Mouse (Mus musculus): ENCODE data around the gene Tnfaip8l3. TPM values are rescaled to one million over a fixed set of nuclear protein-coding genes. Genes with fewer than 3 reads are reported as not detected.
"Not testable (repeated sequence)": the region's sequence is repeated elsewhere in the genome, so short reads cannot be mapped to it uniquely, and the experiment has no call there.

Gene Tnfaip8l3
- polyA plus RNA-seq, 1 experiment from 2014 or later: 0.05 TPM

DNA sequence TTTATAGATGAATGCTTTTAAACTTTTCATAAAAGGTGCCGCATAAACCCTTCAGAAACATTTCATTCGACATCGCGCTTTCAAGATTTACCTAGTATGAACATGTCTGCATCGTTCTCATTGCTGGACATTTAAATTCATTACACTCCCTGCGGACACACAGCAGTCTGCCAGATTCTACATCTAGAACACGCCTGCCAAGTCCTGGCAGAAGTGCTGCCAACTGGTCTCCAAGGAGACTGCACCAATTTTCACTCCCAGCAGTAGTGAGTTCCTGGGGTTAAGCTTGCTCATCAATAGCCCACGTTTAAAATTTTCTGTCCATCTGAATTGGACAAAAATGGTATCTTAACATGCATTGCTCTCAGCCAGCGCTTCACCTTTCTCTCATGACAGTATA is 30.5 kb downstream of the Tnfaip8l3 start:
- 73% methylated on average over 9 of the region's 9 CpGs for WGBS
- H3K4me2 ChIP-seq (ENCODE audit: low read depth): no peak overlapping the region
- H3K9ac ChIP-seq (ENCODE audit: low read length): no peak overlapping the region
- no peaks in the 10 kb centered on the region for H3K27me3 ChIP-seq (ENCODE audit: control insufficient read depth, insufficient read depth, low read length)
- DNase-seq (ENCODE audit: low spot score): no peak
- no peak overlapping the region for H3K27ac ChIP-seq (ENCODE audit: low read depth, low read length)
- no peaks in the 10 kb centered on the region for H3K9me3 ChIP-seq (ENCODE audit: control insufficient read depth, low read length)
- no peak for ATAC-seq (ENCODE audit: insufficient read depth, low FRiP score, low TSS enrichment)
- no peaks in the 10 kb centered on the region for H3K4me1 ChIP-seq (ENCODE audit: control insufficient read depth, insufficient read depth, low read length)
- H3K36me3 ChIP-seq (ENCODE audit: control insufficient read depth, insufficient read depth, low read length): no peaks in the 10 kb centered on the region
- no peak overlapping the region for H3K4me3 ChIP-seq (ENCODE audit: low read depth, low read length)

DNA sequence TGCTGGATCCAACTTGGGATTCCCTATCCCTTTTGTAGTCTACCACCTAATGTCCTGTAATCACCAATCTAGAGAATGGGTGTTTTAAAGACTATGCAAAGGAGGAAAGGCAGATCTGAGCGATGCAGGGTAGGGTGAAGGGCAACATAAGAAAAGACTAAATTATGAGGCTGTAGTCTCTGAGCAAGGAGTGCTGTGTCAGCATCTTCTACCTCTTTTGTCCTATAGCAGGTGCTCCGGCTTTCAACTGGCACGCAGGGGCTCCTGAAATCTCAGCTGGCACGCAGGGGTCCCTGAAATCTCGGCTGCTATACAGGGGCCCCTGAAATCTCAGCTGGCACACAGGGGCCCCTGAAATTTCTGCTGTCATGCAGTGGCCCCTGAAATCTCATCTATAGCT is 33.5 kb downstream of the Tnfaip8l3 start:
- H3K36me3 ChIP-seq (ENCODE audit: control insufficient read depth, insufficient read depth, low read length): no peaks in the 10 kb centered on the region
- H3K27ac ChIP-seq (ENCODE audit: low read depth, low read length): no peak overlapping the region
- no peak overlapping the region for H3K4me2 ChIP-seq (ENCODE audit: low read depth)
- H3K9ac ChIP-seq (ENCODE audit: low read length): no peak overlapping the region
- no peaks in the 10 kb centered on the region for H3K27me3 ChIP-seq (ENCODE audit: control insufficient read depth, insufficient read depth, low read length)
- H3K4me3 ChIP-seq (ENCODE audit: low read depth, low read length): no peak overlapping the region
- H3K4me1 ChIP-seq (ENCODE audit: control insufficient read depth, insufficient read depth, low read length): no peaks in the 10 kb centered on the region
- no peak for DNase-seq (ENCODE audit: low spot score)
- no peaks in the 10 kb centered on the region for H3K9me3 ChIP-seq (ENCODE audit: control insufficient read depth, low read length)
- ATAC-seq (ENCODE audit: insufficient read depth, low FRiP score, low TSS enrichment): no peak
- 88% methylated on average over 5 of the region's 5 CpGs for WGBS

DNA sequence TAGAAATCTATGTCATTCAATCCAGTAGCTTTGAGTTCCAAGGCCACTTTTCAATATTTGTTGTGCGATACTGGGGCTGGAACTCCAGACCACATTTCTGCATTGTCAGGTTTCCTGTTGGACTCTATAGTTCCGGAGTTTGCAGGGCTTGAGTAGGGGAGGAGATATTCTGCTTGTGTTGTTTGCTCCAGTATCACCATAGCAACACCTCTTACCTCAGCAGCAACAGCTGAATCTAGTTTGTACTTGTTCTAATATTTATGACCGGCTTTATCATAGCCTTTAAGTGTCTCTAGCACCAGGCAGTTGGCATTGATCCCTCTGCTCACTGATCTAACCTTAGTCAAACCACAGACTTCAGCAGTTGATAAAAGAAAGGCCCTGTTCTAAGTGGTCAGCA is 45.4 kb downstream of the Tnfaip8l3 start:
- no peak overlapping the region for H3K9ac ChIP-seq (ENCODE audit: low read length)
- ATAC-seq (ENCODE audit: insufficient read depth, low FRiP score, low TSS enrichment): no peak
- no peaks in the 10 kb centered on the region for H3K9me3 ChIP-seq (ENCODE audit: control insufficient read depth, low read length)

DNA sequence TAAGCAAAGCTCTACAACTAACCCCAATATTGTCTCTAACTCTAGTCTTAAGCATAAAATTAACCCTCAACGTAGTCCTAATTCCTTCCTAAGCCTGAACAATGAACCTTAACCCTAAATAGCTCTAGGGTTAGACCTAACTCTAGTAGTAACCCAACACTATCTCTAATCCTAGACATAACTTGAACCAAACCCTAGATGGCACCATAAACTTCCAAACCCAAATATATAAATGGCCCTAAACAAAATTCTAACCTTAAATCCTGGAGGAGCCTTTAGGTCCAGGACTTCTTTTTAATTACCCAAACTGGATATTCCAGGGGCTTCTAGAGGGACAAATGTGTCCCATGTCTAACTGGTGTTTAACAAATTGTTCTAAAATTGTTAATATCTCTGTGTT is 73.7 kb downstream of the Tnfaip8l3 start:
- H3K36me3 ChIP-seq (ENCODE audit: control insufficient read depth, insufficient read depth, low read length): no peaks in the 10 kb centered on the region
- H3K27ac ChIP-seq (ENCODE audit: low read depth, low read length): no peak overlapping the region
- DNase-seq (ENCODE audit: low spot score): no peak
- 66% methylated on average over 1 of the region's 1 CpGs for WGBS
- H3K27me3 ChIP-seq (ENCODE audit: control insufficient read depth, insufficient read depth, low read length): no peaks in the 10 kb centered on the region
- H3K9me3 ChIP-seq (ENCODE audit: control insufficient read depth, low read length): no peaks in the 10 kb centered on the region
- H3K4me1 ChIP-seq (ENCODE audit: control insufficient read depth, insufficient read depth, low read length): no peaks in the 10 kb centered on the region
- ATAC-seq (ENCODE audit: insufficient read depth, low FRiP score, low TSS enrichment): no peak
- no peak overlapping the region for H3K4me3 ChIP-seq (ENCODE audit: low read depth, low read length)
- H3K4me2 ChIP-seq (ENCODE audit: low read depth): no peak overlapping the region
- no peak overlapping the region for H3K9ac ChIP-seq (ENCODE audit: low read length)

More for the DNA sequence above, 45.4 kb downstream of the Tnfaip8l3 start:
- Histone ChIP-seq H3K27ac (ENCODE audit: low read depth, low read length) (no peak overlapping the region), H3K4me2 (ENCODE audit: low read depth) (no peak overlapping the region), H3K4me3 (ENCODE audit: low read depth, low read length) (no peak overlapping the region), H3K27me3 (ENCODE audit: control insufficient read depth, insufficient read depth, low read length) (no peaks in the 10 kb centered on the region), H3K36me3 (ENCODE audit: control insufficient read depth, insufficient read depth, low read length) (no peaks in the 10 kb centered on the region), H3K4me1 (ENCODE audit: control insufficient read depth, insufficient read depth, low read length) (no peaks in the 10 kb centered on the region)
- WGBS: 88% methylated on average over 3 of the region's 3 CpGs
- no peak for DNase-seq (ENCODE audit: low spot score)

DNA sequence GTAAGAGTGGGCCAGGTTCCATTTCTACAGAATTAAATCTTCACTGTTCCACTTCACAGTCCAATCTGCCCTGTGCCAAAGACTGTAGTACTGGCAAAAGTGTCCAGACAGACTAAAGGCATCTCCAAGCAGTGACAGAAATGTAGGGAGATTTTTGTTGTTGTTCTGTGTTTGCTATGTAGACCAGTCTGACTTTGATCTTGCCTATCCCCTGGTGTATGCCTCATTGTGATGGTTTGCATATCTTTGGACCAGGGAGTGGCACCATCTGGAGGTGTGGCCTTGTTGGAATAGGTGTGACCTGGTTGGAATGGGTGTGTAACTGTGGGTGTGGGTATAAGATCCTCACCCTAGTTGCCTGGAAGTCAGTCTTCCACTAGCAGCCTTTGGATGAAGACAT is 75.6 kb downstream of the Tnfaip8l3 start:
- not testable (repeated sequence) for DNase-seq (ENCODE audit: low spot score); H3K4me3 ChIP-seq (ENCODE audit: low read depth, low read length); H3K9ac ChIP-seq (ENCODE audit: low read length); H3K27me3 ChIP-seq (ENCODE audit: control insufficient read depth, insufficient read depth, low read length); H3K27ac ChIP-seq (ENCODE audit: low read depth, low read length); ATAC-seq (ENCODE audit: insufficient read depth, low FRiP score, low TSS enrichment); H3K36me3 ChIP-seq (ENCODE audit: control insufficient read depth, insufficient read depth, low read length); H3K9me3 ChIP-seq (ENCODE audit: control insufficient read depth, low read length); H3K4me1 ChIP-seq (ENCODE audit: control insufficient read depth, insufficient read depth, low read length); H3K4me2 ChIP-seq (ENCODE audit: low read depth)

DNA sequence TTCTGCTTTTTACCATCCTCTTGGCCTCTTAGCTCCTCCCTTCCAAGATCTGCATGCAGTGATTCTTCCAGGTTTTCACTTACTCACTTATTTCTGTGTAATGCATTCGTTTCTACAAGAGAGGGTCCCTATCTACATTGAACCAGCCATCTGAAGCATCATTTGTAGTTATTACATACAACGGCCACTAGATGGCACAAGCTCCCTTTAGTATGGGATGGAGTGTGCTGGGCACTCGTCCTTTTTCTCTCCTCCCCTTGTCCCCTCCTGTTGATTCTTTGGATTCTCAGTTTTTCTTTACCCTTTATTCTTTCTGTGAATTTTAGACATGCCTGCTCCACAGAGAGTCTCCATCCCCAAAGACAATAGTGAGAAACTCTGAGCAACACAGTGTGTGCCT is 77.3 kb downstream of the Tnfaip8l3 start:
- Histone ChIP-seq H3K9me3 (ENCODE audit: control insufficient read depth, low read length) (no peaks in the 10 kb centered on the region), H3K4me1 (ENCODE audit: control insufficient read depth, insufficient read depth, low read length) (no peaks in the 10 kb centered on the region), H3K4me2 (ENCODE audit: low read depth) (no peak overlapping the region), H3K27ac (ENCODE audit: low read depth, low read length) (no peak overlapping the region), H3K4me3 (ENCODE audit: low read depth, low read length) (no peak overlapping the region), H3K36me3 (ENCODE audit: control insufficient read depth, insufficient read depth, low read length) (no peaks in the 10 kb centered on the region), H3K9ac (ENCODE audit: low read length) (no peak overlapping the region), H3K27me3 (ENCODE audit: control insufficient read depth, insufficient read depth, low read length) (no peaks in the 10 kb centered on the region)
- peak; percentile 57 for DNase-seq (ENCODE audit: low spot score)
- WGBS: 8% methylated on average over 3 of the region's 3 CpGs
- ATAC-seq (ENCODE audit: insufficient read depth, low FRiP score, low TSS enrichment): peak; percentile 61; the same call in 1 of the 2 replicates

DNA sequence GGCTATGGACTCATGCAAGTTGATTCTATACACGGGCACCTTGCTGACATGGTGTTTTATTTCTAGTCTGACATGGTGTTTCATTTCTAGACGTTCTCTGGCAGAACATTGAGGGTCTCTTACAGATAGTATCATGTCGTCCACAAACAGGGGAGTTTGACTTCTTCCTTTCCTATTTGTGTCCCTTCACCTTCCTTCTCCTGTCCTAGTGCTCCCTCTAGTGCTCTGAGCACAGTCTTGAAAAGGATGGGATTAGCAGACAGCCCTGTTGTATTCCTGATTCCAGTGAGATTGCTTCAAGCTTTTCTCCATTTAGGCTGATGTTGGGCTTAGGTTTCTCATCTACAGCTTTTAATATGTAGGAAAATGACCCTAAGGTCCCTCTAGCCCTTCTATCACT is 81.2 kb downstream of the Tnfaip8l3 start:
- ATAC-seq (ENCODE audit: insufficient read depth, low FRiP score, low TSS enrichment) (no peak), DNase-seq (ENCODE audit: low spot score) (peak; percentile 14)
- H3K4me1 ChIP-seq (ENCODE audit: control insufficient read depth, insufficient read depth, low read length): no peaks in the 10 kb centered on the region
- no peak overlapping the region for H3K9ac ChIP-seq (ENCODE audit: low read length)
- no peaks in the 10 kb centered on the region for H3K27me3 ChIP-seq (ENCODE audit: control insufficient read depth, insufficient read depth, low read length)
- no peaks in the 10 kb centered on the region for H3K9me3 ChIP-seq (ENCODE audit: control insufficient read depth, low read length)
- no peak overlapping the region for H3K27ac ChIP-seq (ENCODE audit: low read depth, low read length)
- no peaks in the 10 kb centered on the region for H3K36me3 ChIP-seq (ENCODE audit: control insufficient read depth, insufficient read depth, low read length)
- H3K4me2 ChIP-seq (ENCODE audit: low read depth): no peak overlapping the region
- H3K4me3 ChIP-seq (ENCODE audit: low read depth, low read length): no peak overlapping the region
- WGBS: 48% methylated on average over 3 of the region's 3 CpGs

DNA sequence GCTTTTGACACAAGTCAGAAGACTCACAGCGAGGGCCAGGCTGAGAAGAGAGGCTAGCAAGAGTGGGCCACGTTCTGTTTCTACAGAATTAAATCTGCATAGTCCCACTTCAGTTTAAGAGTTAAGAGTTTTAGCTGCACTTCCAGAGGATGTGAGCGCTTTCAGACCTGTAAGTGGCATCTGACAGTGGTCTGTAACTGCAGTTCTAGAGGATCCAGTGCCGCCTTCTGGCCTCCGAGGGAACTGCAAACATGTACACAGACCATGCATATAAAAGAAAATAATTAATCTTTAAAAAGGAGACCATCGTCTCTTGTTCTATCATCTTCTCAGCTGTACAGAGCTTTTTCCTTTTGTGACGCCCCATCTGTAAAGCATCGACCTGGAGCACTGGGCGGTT is 83.3 kb downstream of the Tnfaip8l3 start:
- no peak for ATAC-seq (ENCODE audit: insufficient read depth, low FRiP score, low TSS enrichment)
- H3K4me3 ChIP-seq (ENCODE audit: low read depth, low read length): no peak overlapping the region
- 37% methylated on average over 9 of the region's 9 CpGs for WGBS

DNA sequence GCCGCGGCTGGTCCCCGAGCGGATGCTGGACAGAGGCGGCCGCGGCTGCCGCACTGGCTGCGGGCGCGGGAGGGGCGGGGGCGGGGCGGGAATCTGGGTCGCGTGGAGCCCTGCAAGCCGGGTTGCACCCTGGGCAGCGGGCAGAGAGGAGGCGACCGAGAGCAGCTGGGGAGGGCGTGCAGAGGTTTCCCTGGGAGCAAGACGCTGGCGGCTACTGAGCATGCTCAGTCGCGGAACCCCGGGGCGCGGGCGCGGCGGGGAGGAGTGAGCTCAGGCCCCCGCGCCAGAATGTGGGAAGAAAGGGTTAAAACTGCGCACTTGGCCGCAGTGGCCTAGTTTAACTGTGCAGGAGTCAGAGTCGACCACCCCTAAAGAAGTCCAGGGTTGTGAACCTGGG is 93.1 kb downstream of the Tnfaip8l3 start, which contains the start of gene Elmod1:
Gene Elmod1 (minus strand): TSS at position 180 of the 397 bp plus-strand sequence.
- ATAC-seq (ENCODE audit: insufficient read depth, low FRiP score, low TSS enrichment) (peak; percentile 88), DNase-seq (ENCODE audit: low spot score) (no peak)
- under 1% methylated on average over 36 of the region's 36 CpGs for WGBS
- Histone ChIP-seq H3K27ac (ENCODE audit: low read depth, low read length) (peak within 1 kb of the TSS; percentile 73), H3K9me3 (ENCODE audit: control insufficient read depth, low read length) (no peaks in the 10 kb centered on the region), H3K4me1 (ENCODE audit: control insufficient read depth, insufficient read depth, low read length) (no peaks in the 10 kb centered on the region), H3K4me2 (ENCODE audit: low read depth) (peak within 1 kb of the TSS; percentile 65), H3K4me3 (ENCODE audit: low read depth, low read length) (peak within 1 kb of the TSS; percentile 57), H3K9ac (ENCODE audit: low read length) (peak within 1 kb of the TSS; percentile 74), H3K36me3 (ENCODE audit: control insufficient read depth, insufficient read depth, low read length) (no peaks in the 10 kb centered on the region), H3K27me3 (ENCODE audit: control insufficient read depth, insufficient read depth, low read length) (peaks cover 8% of the 10 kb centered on the region)

More for the DNA sequence above, 83.3 kb downstream of the Tnfaip8l3 start:
- DNase-seq (ENCODE audit: low spot score): peak; percentile 59
- no peaks in the 10 kb centered on the region for H3K9me3 ChIP-seq (ENCODE audit: control insufficient read depth, low read length)
- H3K27ac ChIP-seq (ENCODE audit: low read depth, low read length): no peak overlapping the region
- no peak overlapping the region for H3K9ac ChIP-seq (ENCODE audit: low read length)
- H3K27me3 ChIP-seq (ENCODE audit: control insufficient read depth, insufficient read depth, low read length): no peaks in the 10 kb centered on the region
- no peaks in the 10 kb centered on the region for H3K36me3 ChIP-seq (ENCODE audit: control insufficient read depth, insufficient read depth, low read length)
- H3K4me1 ChIP-seq (ENCODE audit: control insufficient read depth, insufficient read depth, low read length): no peaks in the 10 kb centered on the region
- no peak overlapping the region for H3K4me2 ChIP-seq (ENCODE audit: low read depth)

Data from neural tube, embryonic 11.5 days (tissue).